Mouse (Mus musculus) brain, embryonic 14.5 days (tissue): Measurements from ENCODE around the gene Tsacc.

Experiments used
- CTCF ChIP-seq: fragments of 200-500 bp; IDR thresholded peaks from 2 replicates; pipeline ENCODE4 v1.5.1; 2012; ENCODE audit warnings: inconsistent platforms, mild to moderate bottlenecking, moderate library complexity, borderline replicate concordance; ENCODE audit not compliant: insufficient read depth, insufficient read length; ENCODE audit errors: extremely low read depth
- POLR2A ChIP-seq: fragments of 200-500 bp; IDR thresholded peaks from 2 replicates; pipeline ENCODE4 v1.6.1; 2012; ENCODE audit warnings: mild to moderate bottlenecking, inconsistent platforms, borderline replicate concordance; ENCODE audit not compliant: poor library complexity, insufficient read depth, insufficient read length, severe bottlenecking; ENCODE audit errors: extremely low read depth

DNA sequence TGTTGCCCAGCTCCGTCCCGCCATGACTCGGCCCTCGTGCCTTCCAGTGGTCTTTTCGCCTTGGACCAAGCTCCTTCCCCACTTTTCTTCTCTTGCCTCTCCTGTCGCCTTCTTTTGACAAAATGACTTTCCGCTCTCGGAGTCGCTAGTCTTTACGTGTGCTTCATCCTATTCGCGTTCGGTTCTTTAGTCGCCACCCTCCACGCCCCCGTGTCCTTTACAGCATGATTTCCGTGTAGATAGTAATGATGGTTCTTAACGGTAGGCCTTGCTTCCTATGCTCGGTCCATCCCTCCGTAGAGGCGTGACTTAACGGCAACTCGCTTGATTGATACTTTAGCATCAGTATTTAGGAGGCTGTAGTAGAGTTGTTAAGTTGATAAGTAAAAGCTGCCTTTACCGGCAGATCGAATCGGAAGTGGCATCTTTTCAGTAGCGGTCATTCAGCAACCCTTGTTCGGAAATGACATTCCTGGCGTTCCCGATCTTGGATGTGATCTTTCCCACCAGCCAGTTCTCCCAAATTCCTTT, 587 bp upstream of the Tsacc start:
- no peak for TF ChIP-seq CTCF
- no peak for TF ChIP-seq POLR2A
